Mouse (Mus musculus) heart, adult 2 months (tissue): ENCODE data around the gene Asic3.

Experiments used
- CTCF ChIP-seq: fragments of 200-600 bp; IDR thresholded peaks from 2 replicates; pipeline ENCODE4 v1.8.1; 2022; ENCODE audit warnings: antibody characterized with exemption, mild to moderate bottlenecking, moderate library complexity
- POLR2A ChIP-seq: fragments of 200-500 bp; IDR thresholded peaks from 2 replicates; pipeline ENCODE4 v1.6.1; 2011; ENCODE audit warnings: mild to moderate bottlenecking, low read depth, low read length, control low read depth; ENCODE audit not compliant: insufficient read depth

GRCm38 (mm10) chr5:24427981-24428402 is 14.8 kb downstream of the Asic3 start:
- TF ChIP-seq POLR2A: no peak
- no peak for TF ChIP-seq CTCF
